Mouse (Mus musculus) urinary bladder, postnatal 36 days (tissue): Measurements from ENCODE around the gene Olfml2a.

Source experiments
- DNase-seq, 2 experiments: peaks; one replicate each; pipeline ENCODE4 v3.0.0; 2022; ENCODE audit warnings: low spot score in 2 of 2, mixed read lengths in 1 of 2

Olfml2a gene

GRCm38 (mm10) chr2:39011264-39011663 is 79.5 kb downstream of the Olfml2a start:
- DNase-seq = no peak

DNA sequence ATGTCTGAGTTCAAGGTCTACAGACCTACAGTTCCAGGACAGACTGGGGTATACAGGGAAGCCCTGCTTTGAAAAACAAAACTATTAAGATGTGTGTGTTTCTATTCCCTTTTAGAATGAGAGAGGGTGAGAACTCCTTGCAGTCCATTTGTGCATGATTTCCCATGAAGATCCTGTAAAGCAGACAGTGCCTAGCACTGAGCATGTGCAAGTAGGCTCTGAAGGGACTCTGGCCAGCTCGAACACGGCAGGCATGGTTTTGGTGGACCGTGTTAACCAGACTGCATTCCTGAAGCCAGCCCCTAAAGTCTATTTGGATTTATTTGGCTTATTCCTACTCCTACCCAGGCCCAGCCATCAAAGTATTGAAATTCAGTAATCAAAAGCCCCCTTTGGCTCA is 80.2 kb downstream of the Olfml2a start:
- no peak for DNase-seq

DNA sequence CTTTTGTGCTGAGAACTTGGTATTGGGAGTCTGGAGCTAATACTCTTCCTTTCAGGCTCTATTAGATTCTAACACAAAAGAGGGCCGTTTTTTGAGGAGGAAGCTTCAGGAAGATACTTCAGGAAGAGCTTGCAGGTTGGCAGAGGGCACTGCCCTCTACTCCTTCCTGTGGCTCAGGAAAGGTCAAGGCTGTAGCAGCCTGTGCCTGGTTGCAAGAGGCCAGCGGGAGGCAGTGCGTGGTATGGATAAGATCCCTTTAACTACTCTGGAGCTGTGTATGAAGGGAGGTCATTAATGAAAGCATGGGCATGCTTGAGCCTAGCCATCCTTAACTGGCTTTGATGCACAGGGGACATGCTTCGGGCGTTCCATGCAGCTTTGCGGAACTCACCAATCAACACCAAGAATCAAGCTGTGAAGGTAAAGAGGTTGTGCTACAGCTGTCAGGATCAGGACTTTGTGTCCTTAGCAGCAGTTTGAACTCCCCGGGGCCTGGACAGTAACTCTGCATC is 81.0 kb downstream of the Olfml2a start:
- no peak for DNase-seq
